Mouse (Mus musculus): ENCODE results near the gene Tcirg1.

- TF ChIP-seq CTCF (IDR thresholded peaks at IDR 0.05) (no peak), POLR2A (IDR thresholded peaks at IDR 0.05; ENCODE audit: insufficient read depth, low read depth, low read length) (no peak)
Measured at GRCm38 (mm10) chr19:3906326-3906725, 607 bp downstream of the Tcirg1 start.
